Mouse (Mus musculus) frontal cortex, postnatal 36 days (tissue): ENCODE data around the gene Dhrs4.

Experiments used
- DNase-seq, 2 experiments: peaks; one replicate each; pipeline ENCODE4 v3.0.0; 2022; ENCODE audit warnings: low spot score in 2 of 2

Dhrs4 gene

GRCm38 (mm10) chr14:55527940-55528339, 49.4 kb downstream of the Dhrs4 start:
- peak in 1 of 2 experiments; percentile 41 for DNase-seq

GRCm38 (mm10) chr14:55536116-55536745, 57.7 kb downstream of the Dhrs4 start:
- DNase-seq, result peak in 1 of 2 experiments; percentile 28
